Mouse (Mus musculus): ENCODE data around the gene Olfr47. TPM values are rescaled to one million over a fixed set of nuclear protein-coding genes. Genes with fewer than 3 reads are reported as not detected.
"Not testable (repeated sequence)": the region's sequence is repeated elsewhere in the genome, so short reads cannot be mapped to it uniquely, and the experiment has no call there.

Gene Olfr47
- total RNA-seq, 1 experiment, result not detected

GRCm38 (mm10) chr6:43205355-43205754 is 26.0 kb upstream of the Olfr47 start:
- Histone ChIP-seq H3K4me3 (ENCODE audit: insufficient read depth in 1 of 2, low read depth in 1 of 2, low read length in 2 of 2, poor library complexity in 1 of 2, severe bottlenecking in 1 of 2) (no peak overlapping the region), H3K9ac (ENCODE audit: insufficient read depth, low read depth, low read length, poor library complexity, severe bottlenecking) (no peak overlapping the region), H3K4me1 (ENCODE audit: control insufficient read depth in 2 of 2, insufficient read depth in 2 of 2, low read length in 2 of 2, poor library complexity in 1 of 2) (no peaks in the 10 kb centered on the region), H3K36me3 (ENCODE audit: control insufficient read depth, insufficient read depth, low read length, poor library complexity, severe bottlenecking) (no peaks in the 10 kb centered on the region), H3K27ac (ENCODE audit: insufficient read depth, low read depth, low read length, poor library complexity, severe bottlenecking) (no peak overlapping the region), H3K9me3 (ENCODE audit: control insufficient read depth, insufficient read depth, low read depth, low read length) (no peaks in the 10 kb centered on the region)
- in situ Hi-C loops (cut with MboI; ENCODE audit: low sequenced_read_pairs in 2 of 2, unreplicated experiment in 2 of 2), result no loop called here
- DNase-seq (ENCODE audit: low read depth, low spot score), result peak; percentile 6
- no peak for TF ChIP-seq ZC3H11A (IDR thresholded peaks at IDR 0.05; ENCODE audit: borderline replicate concordance, low read depth, low read length)
- no peak for TF ChIP-seq MAFK (IDR thresholded peaks at IDR 0.05; ENCODE audit: insufficient read depth, low read depth, low read length)
- no peak for TF ChIP-seq CHD2 (IDR thresholded peaks at IDR 0.05; ENCODE audit: low read depth, low read length)
- peak; percentile 75 for TF ChIP-seq ZNF384 (IDR thresholded peaks at IDR 0.05; ENCODE audit: low read depth, low read length)

- H3K4me1 ChIP-seq (ENCODE audit: control insufficient read depth in 2 of 2, insufficient read depth in 2 of 2, low read length in 2 of 2, poor library complexity in 1 of 2); H3K9me3 ChIP-seq (ENCODE audit: control insufficient read depth, insufficient read depth, low read depth, low read length); in situ Hi-C loops (cut with MboI; ENCODE audit: low sequenced_read_pairs in 2 of 2, unreplicated experiment in 2 of 2); H3K36me3 ChIP-seq (ENCODE audit: control insufficient read depth, insufficient read depth, low read length, poor library complexity, severe bottlenecking); DNase-seq (ENCODE audit: low read depth, low spot score); H3K4me3 ChIP-seq (ENCODE audit: insufficient read depth in 1 of 2, low read depth in 1 of 2, low read length in 2 of 2, poor library complexity in 1 of 2, severe bottlenecking in 1 of 2); H3K9ac ChIP-seq (ENCODE audit: insufficient read depth, low read depth, low read length, poor library complexity, severe bottlenecking); H3K27ac ChIP-seq (ENCODE audit: insufficient read depth, low read depth, low read length, poor library complexity, severe bottlenecking): not testable (repeated sequence)
Measured at GRCm38 (mm10) chr6:43212873-43213272, 18.5 kb upstream of the Olfr47 start, which contains the start of gene Olfr434. TSS of gene Olfr434 (plus strand) at chr6:43213021.

GRCm38 (mm10) chr6:43242061-43242460 is 10.7 kb downstream of the Olfr47 start:
- TF ChIP-seq ZNF384 (IDR thresholded peaks at IDR 0.05; ENCODE audit: low read depth, low read length), result peak; percentile 14; the same call in 1 of the 2 replicates
- no peak for TF ChIP-seq MAFK (IDR thresholded peaks at IDR 0.05; ENCODE audit: insufficient read depth, low read depth, low read length)
- Histone ChIP-seq H3K27ac (ENCODE audit: insufficient read depth, low read depth, low read length, poor library complexity, severe bottlenecking) (no peak overlapping the region), H3K9me3 (ENCODE audit: control insufficient read depth, insufficient read depth, low read depth, low read length) (no peaks in the 10 kb centered on the region), H3K4me3 (ENCODE audit: insufficient read depth in 1 of 2, low read depth in 1 of 2, low read length in 2 of 2, poor library complexity in 1 of 2, severe bottlenecking in 1 of 2) (no peak overlapping the region), H3K9ac (ENCODE audit: insufficient read depth, low read depth, low read length, poor library complexity, severe bottlenecking) (no peak overlapping the region), H3K36me3 (ENCODE audit: control insufficient read depth, insufficient read depth, low read length, poor library complexity, severe bottlenecking) (no peaks in the 10 kb centered on the region), H3K4me1 (ENCODE audit: control insufficient read depth in 2 of 2, insufficient read depth in 2 of 2, low read length in 2 of 2, poor library complexity in 1 of 2) (no peaks in the 10 kb centered on the region)
- in situ Hi-C loops (cut with MboI; ENCODE audit: low sequenced_read_pairs in 2 of 2, unreplicated experiment in 2 of 2), result no loop called here
- DNase-seq (ENCODE audit: low read depth, low spot score), result no peak

- H3K27ac ChIP-seq (ENCODE audit: insufficient read depth, low read depth, low read length, poor library complexity, severe bottlenecking), result no peak overlapping the region
- in situ Hi-C loops (cut with MboI; ENCODE audit: low sequenced_read_pairs in 2 of 2, unreplicated experiment in 2 of 2), result no loop called here
- no peaks in the 10 kb centered on the region for H3K36me3 ChIP-seq (ENCODE audit: control insufficient read depth, insufficient read depth, low read length, poor library complexity, severe bottlenecking)
- no peaks in the 10 kb centered on the region for H3K9me3 ChIP-seq (ENCODE audit: control insufficient read depth, insufficient read depth, low read depth, low read length)
- DNase-seq (ENCODE audit: low read depth, low spot score), result no peak
- TF ChIP-seq MAFK (IDR thresholded peaks at IDR 0.05; ENCODE audit: insufficient read depth, low read depth, low read length) (no peak), ZC3H11A (IDR thresholded peaks at IDR 0.05; ENCODE audit: borderline replicate concordance, low read depth, low read length) (no peak), HCFC1 (IDR thresholded peaks at IDR 0.05; ENCODE audit: borderline replicate concordance, insufficient read depth, low read length) (no peak), ZNF384 (IDR thresholded peaks at IDR 0.05; ENCODE audit: low read depth, low read length) (no peak), CHD2 (IDR thresholded peaks at IDR 0.05; ENCODE audit: low read depth, low read length) (no peak)
- H3K4me1 ChIP-seq (ENCODE audit: control insufficient read depth in 2 of 2, insufficient read depth in 2 of 2, low read length in 2 of 2, poor library complexity in 1 of 2), result no peaks in the 10 kb centered on the region
- no peak overlapping the region for H3K4me3 ChIP-seq (ENCODE audit: insufficient read depth in 1 of 2, low read depth in 1 of 2, low read length in 2 of 2, poor library complexity in 1 of 2, severe bottlenecking in 1 of 2)
- no peak overlapping the region for H3K9ac ChIP-seq (ENCODE audit: insufficient read depth, low read depth, low read length, poor library complexity, severe bottlenecking)
Measured at GRCm38 (mm10) chr6:43247396-43247795, 16.1 kb downstream of the Olfr47 start.

GRCm38 (mm10) chr6:43252994-43253393 is 21.7 kb downstream of the Olfr47 start:
- Histone ChIP-seq H3K4me3 (ENCODE audit: insufficient read depth in 1 of 2, low read depth in 1 of 2, low read length in 2 of 2, poor library complexity in 1 of 2, severe bottlenecking in 1 of 2) (no peak overlapping the region), H3K36me3 (ENCODE audit: control insufficient read depth, insufficient read depth, low read length, poor library complexity, severe bottlenecking) (no peaks in the 10 kb centered on the region), H3K4me1 (ENCODE audit: control insufficient read depth in 2 of 2, insufficient read depth in 2 of 2, low read length in 2 of 2, poor library complexity in 1 of 2) (no peaks in the 10 kb centered on the region), H3K9ac (ENCODE audit: insufficient read depth, low read depth, low read length, poor library complexity, severe bottlenecking) (no peak overlapping the region), H3K9me3 (ENCODE audit: control insufficient read depth, insufficient read depth, low read depth, low read length) (no peaks in the 10 kb centered on the region), H3K27ac (ENCODE audit: insufficient read depth, low read depth, low read length, poor library complexity, severe bottlenecking) (no peak overlapping the region)
- DNase-seq (ENCODE audit: low read depth, low spot score), result no peak
- no peak for TF ChIP-seq ZC3H11A (IDR thresholded peaks at IDR 0.05; ENCODE audit: borderline replicate concordance, low read depth, low read length)
- in situ Hi-C loops (cut with MboI; ENCODE audit: low sequenced_read_pairs in 2 of 2, unreplicated experiment in 2 of 2), result no loop called here

Data from ES-E14 (cell line).